Mouse (Mus musculus) stomach, postnatal 0 days (tissue): ENCODE results near the gene Rpl23a. TPM values are rescaled to one million over a fixed set of nuclear protein-coding genes. Genes with fewer than 3 reads are reported as not detected.

Experiments
- ATAC-seq: fragments of 200-750 bp; cut with Nextera tagmentation; 2 replicates; pipeline ENCODE4 v1.8.0; 2017; ENCODE audit not compliant: low FRiP score, low TSS enrichment
- DNase-seq: peaks from one replicate; pipeline ENCODE4 v3.0.0-alpha.2; 2016; ENCODE audit warnings: low spot score
- H3K27ac ChIP-seq: fragments of 300-500 bp; sonication (generic); replicated peaks from 2 replicates; pipeline ENCODE4 v1.5.1; 2014; ENCODE audit warnings: mild to moderate bottlenecking, control low read depth
- H3K27me3 ChIP-seq: fragments of 300-500 bp; sonication (generic); 2 replicates; pipeline ENCODE4 v1.6.1; 2014; ENCODE audit warnings: low read length; ENCODE audit not compliant: control insufficient read depth, insufficient read depth
- H3K36me3 ChIP-seq: fragments of 300-500 bp; sonication (generic); 2 replicates; pipeline ENCODE4 v1.6.1; 2014; ENCODE audit warnings: low read length, mixed read lengths; ENCODE audit not compliant: control insufficient read depth, insufficient read depth
- H3K4me1 ChIP-seq: fragments of 300-500 bp; sonication (generic); replicated peaks from 2 replicates; pipeline ENCODE4 v1.6.1; 2014; ENCODE audit warnings: antibody characterized with exemption; ENCODE audit not compliant: control insufficient read depth, insufficient read depth
- H3K4me2 ChIP-seq: fragments of 300-500 bp; sonication (generic); replicated peaks from 2 replicates; pipeline ENCODE4 v1.6.1; 2014; ENCODE audit warnings: low read depth, mild to moderate bottlenecking, control low read depth, moderate library complexity
- H3K4me3 ChIP-seq: fragments of 300-500 bp; sonication (generic); 2 replicates; pipeline ENCODE4 v1.5.1; 2014; ENCODE audit warnings: low read depth, low read length, control low read depth
- H3K9ac ChIP-seq: fragments of 300-500 bp; sonication (generic); 2 replicates; pipeline ENCODE4 v1.6.1; 2014; ENCODE audit warnings: mild to moderate bottlenecking, low read length, control low read depth, mixed read lengths
- H3K9me3 ChIP-seq: fragments of 300-500 bp; sonication (generic); 2 replicates; pipeline ENCODE4 v1.6.1; 2016; ENCODE audit warnings: low read length; ENCODE audit not compliant: control insufficient read depth
- CTCF ChIP-seq: IDR thresholded peaks from 2 replicates; pipeline ENCODE4 v1.5.1; 2016; ENCODE audit warnings: antibody characterized with exemption, low read depth, mild to moderate bottlenecking, moderate library complexity
- EP300 ChIP-seq: optimal IDR thresholded peaks from 2 replicates; pipeline ENCODE3; 2016; ENCODE audit warnings: antibody characterized with exemption
- WGBS: fragments of 180-500 bp; shearing (Covaris S2); extraction: QIAGEN DNeasy Blood & Tissue Kit; methylation state at CpG from one replicate; pipeline ENCODE4 v1.1.7; 2014; 5-methylcytosine and 5-hydroxymethylcytosine counted together
- polyA plus RNA-seq: library from polyadenylated mRNA; unstranded; fragments of >200 nt; fragmentation: Nextera tagmentation; extraction: Ambion mirVana; gene quantifications from 2 replicates; pipeline ENCODE4 v1.2.1, GENCODE M21; 2015

Gene Rpl23a
- polyA plus RNA-seq, 1 experiment from 2014 or later = 1,145 TPM

DNA sequence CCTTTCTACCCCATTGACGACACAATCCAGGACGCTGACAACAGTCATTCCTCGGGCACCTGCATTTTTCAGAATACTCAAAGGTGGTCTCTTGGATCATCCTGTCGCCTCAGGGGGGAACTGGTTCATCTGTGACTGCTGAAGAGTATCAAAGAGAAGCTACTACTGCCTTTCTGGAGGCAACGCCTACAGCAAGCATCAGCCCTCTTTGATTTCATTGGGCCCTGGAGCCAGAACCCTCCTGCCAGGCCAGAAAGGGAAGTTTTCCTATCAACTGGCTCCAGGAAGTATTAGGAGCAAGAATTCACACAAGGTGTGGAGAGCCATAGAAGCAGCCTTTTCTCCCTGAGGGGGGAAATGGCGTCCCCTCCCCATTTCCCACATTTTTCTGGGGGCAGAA, 16.7 kb downstream of the Rpl23a start:
- Histone ChIP-seq H3K4me2 (no peak overlapping the region), H3K27ac (peak overlapping the region; percentile 97)

DNA sequence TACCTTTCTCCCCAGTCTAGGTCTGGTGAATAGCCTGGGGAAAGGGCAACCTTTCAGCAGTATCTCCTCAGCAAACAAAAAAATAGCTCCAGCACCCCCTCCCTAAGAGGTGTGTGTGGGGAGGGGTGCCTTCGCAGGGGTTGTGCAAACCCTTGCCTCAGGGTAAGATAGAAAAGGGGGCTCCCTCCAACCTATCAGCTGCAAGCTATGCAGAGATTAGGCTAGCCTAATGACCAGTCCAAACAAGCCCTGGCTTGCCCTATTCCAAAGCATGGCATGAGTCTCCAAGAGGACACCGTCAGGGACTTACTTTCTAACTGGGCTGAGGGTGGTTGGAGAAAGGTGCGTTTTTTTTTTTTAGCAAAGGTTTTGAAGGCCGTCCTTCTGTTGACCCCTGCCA, 17.2 kb downstream of the Rpl23a start:
- TF ChIP-seq EP300 (no peak), CTCF (no peak)
- Histone ChIP-seq H3K9ac (peak overlapping the region; percentile 93; the same call in 1 of the 2 replicates), H3K27ac (peak overlapping the region; percentile 97)

More for the DNA sequence above, 16.7 kb downstream of the Rpl23a start:
- DNase-seq (peak; percentile 58), ATAC-seq (no peak)
- H3K9ac ChIP-seq = no peak overlapping the region; the same call in 1 of the 2 replicates
- WGBS = 65% methylated on average over 6 of the region's 6 CpGs
- TF ChIP-seq EP300 = no peak
- TF ChIP-seq CTCF = no peak
- H3K9me3 ChIP-seq = no peaks in the 10 kb centered on the region
- H3K36me3 ChIP-seq = peaks cover 2% of the 10 kb centered on the region; the same call in 1 of the 2 replicates
- peaks cover 8% of the 10 kb centered on the region for H3K4me1 ChIP-seq
- H3K27me3 ChIP-seq = no peaks in the 10 kb centered on the region
- H3K4me3 ChIP-seq = no peak overlapping the region

DNA sequence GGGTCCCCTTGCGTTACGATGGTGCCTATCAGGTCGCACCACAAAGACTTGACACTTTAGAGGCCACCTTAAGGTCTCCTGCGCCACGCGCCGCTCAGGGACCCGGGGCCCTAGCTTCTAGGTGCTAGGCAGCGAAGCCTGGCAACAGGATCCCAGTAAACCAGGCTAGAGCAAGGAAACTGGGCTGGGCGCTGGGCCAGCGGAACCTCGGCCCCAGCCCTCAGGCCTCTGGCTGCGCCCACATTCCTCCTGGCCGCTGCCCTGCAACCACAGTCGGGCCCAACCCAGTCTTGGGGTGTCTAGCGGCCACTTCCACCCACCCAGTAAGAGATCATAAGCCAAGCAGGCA, 17.6 kb downstream of the Rpl23a start:
- Histone ChIP-seq H3K27me3 (no peaks in the 10 kb centered on the region), H3K9ac (peak overlapping the region; percentile 93), H3K4me2 (peak overlapping the region; percentile 89), H3K9me3 (no peaks in the 10 kb centered on the region), H3K4me3 (peak overlapping the region; percentile 88), H3K36me3 (peaks cover 6% of the 10 kb centered on the region; the same call in 1 of the 2 replicates), H3K27ac (peak overlapping the region; percentile 97), H3K4me1 (peaks cover 8% of the 10 kb centered on the region)
- 2% methylated on average over 16 of the region's 16 CpGs for WGBS
- ATAC-seq (peak; percentile 74), DNase-seq (peak; percentile 88)
- no peak for TF ChIP-seq CTCF
- TF ChIP-seq EP300 = no peak

More for the DNA sequence above, 17.2 kb downstream of the Rpl23a start:
- H3K4me1 ChIP-seq = peaks cover 8% of the 10 kb centered on the region
- DNase-seq (peak; percentile 17), ATAC-seq (no peak)
- peak overlapping the region; percentile 88 for H3K4me3 ChIP-seq
- WGBS = 40% methylated on average over 4 of the region's 4 CpGs
- no peaks in the 10 kb centered on the region for H3K27me3 ChIP-seq
- no peaks in the 10 kb centered on the region for H3K9me3 ChIP-seq
- H3K36me3 ChIP-seq = peaks cover 2% of the 10 kb centered on the region; the same call in 1 of the 2 replicates
- peak overlapping the region; percentile 89 for H3K4me2 ChIP-seq

DNA sequence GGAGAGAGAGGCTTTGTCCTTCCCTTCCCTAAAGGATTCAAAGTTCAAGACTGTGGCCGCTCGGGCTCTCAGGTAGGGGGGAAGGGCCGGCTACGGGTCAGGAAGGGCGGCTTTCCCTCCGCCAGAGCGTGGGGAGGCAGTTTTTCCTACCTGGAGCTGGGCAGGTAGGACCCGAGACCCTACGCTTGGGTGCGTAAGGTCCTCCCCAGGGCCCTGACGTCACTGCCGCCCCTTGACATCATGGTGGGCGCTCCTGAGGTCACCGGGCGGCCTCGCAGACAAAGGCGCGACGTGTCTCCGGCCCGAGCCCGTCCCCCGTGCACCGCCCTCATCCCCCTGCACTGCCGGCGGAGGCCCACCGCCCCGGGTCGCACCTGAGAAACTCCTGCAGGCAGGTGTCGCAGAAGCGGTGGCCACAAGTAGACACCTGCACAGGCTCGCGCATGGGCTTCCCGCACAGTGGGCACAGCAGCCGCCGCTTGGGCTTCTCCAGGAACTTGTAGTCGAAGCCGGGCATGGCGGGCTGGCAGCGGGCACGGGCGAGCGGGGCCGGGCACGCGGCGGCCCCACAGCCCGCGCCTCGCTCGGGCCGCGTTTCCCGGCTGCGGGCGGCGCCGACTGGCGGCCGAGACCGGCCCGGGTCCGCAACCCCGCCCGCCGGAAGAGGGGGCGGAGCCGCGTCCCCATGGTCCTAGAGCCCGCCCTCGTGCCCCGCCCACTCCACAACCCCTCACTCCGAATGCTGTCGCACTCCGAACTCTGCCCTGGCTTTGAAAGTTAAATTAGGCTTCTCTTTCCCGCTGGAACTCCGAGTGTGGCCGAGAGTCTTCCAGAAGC, 18.2 kb downstream of the Rpl23a start, which contains the start of gene Traf4:
Gene Traf4 (minus strand): TSS at position 666 of the 837 bp plus-strand sequence.
- TF ChIP-seq CTCF (peak; percentile 48), EP300 (no peak)
- peaks cover 12% of the 10 kb centered on the region for H3K36me3 ChIP-seq
- peaks cover 8% of the 10 kb centered on the region for H3K4me1 ChIP-seq
- no peaks in the 10 kb centered on the region for H3K9me3 ChIP-seq
- DNase-seq (peak; percentile 88), ATAC-seq (peak; percentile 77)
- peak within 1 kb of the TSS; percentile 89 for H3K4me2 ChIP-seq
- H3K4me3 ChIP-seq = peak within 1 kb of the TSS; percentile 88
- WGBS = under 1% methylated on average over 67 of the region's 78 CpGs
- H3K9ac ChIP-seq = peak within 1 kb of the TSS; percentile 93
- no peaks in the 10 kb centered on the region for H3K27me3 ChIP-seq
- H3K27ac ChIP-seq = peak within 1 kb of the TSS; percentile 97

DNA sequence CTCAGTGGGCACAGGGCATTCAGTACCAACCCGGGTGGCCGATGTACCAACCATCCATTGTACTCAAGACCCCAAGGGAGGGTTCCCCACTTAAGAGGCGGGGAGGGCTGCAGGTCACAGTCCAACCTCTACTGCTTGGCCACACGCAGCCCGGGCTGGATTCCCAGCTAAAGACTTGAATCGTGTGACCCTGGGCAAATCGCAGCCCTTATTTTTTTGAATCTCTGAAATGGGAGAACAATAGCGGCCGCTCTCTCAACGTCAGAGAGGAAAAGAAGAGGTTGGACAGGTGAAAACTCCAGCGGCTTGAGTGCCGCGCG, 18.8 kb downstream of the Rpl23a start:
- WGBS = 0% methylated on average over 14 of the region's 14 CpGs
- Histone ChIP-seq H3K9me3 (no peaks in the 10 kb centered on the region), H3K4me2 (peak overlapping the region; percentile 89), H3K4me1 (peaks cover 8% of the 10 kb centered on the region), H3K36me3 (peaks cover 14% of the 10 kb centered on the region), H3K27ac (peak overlapping the region; percentile 97), H3K27me3 (no peaks in the 10 kb centered on the region), H3K4me3 (peak overlapping the region; percentile 88), H3K9ac (peak overlapping the region; percentile 93)
- no peak for DNase-seq
- ATAC-seq = no peak
- no peak for TF ChIP-seq CTCF
- no peak for TF ChIP-seq EP300
